Mouse (Mus musculus): ENCODE measurements around the gene H2al1h. TPM values are rescaled to one million over a fixed set of nuclear protein-coding genes. Genes with fewer than 3 reads are reported as not detected.

H2al1h gene
- polyA plus RNA-seq, 1 experiment: not detected

- Histone ChIP-seq H3K27ac (ENCODE audit: insufficient read depth, low read depth, low read length) (no peak overlapping the region), H3K4me1 (ENCODE audit: control insufficient read depth, insufficient read depth, low read length) (no peaks in the 10 kb centered on the region), H3K4me3 (ENCODE audit: insufficient read depth, low read length) (no peak overlapping the region)
- TF ChIP-seq POLR2A (IDR thresholded peaks at IDR 0.05; ENCODE audit: borderline replicate concordance, low read depth, low read length) (no peak), CTCF (IDR thresholded peaks at IDR 0.05; ENCODE audit: low read depth, low read length) (no peak)
Observed at GRCm38 (mm10) chrX:11345762-11346161, 24.5 kb downstream of the H2al1h start.

- H3K4me1 ChIP-seq (ENCODE audit: control insufficient read depth, insufficient read depth, low read length): no peaks in the 10 kb centered on the region
- no peak overlapping the region for H3K4me3 ChIP-seq (ENCODE audit: insufficient read depth, low read length)
- no peak for TF ChIP-seq CTCF (IDR thresholded peaks at IDR 0.05; ENCODE audit: low read depth, low read length)
- no peak for TF ChIP-seq POLR2A (IDR thresholded peaks at IDR 0.05; ENCODE audit: borderline replicate concordance, low read depth, low read length)
- H3K27ac ChIP-seq (ENCODE audit: insufficient read depth, low read depth, low read length): no peak overlapping the region
Observed at GRCm38 (mm10) chrX:11346756-11347155, 25.5 kb downstream of the H2al1h start.

- no peak overlapping the region for H3K27ac ChIP-seq (ENCODE audit: insufficient read depth, low read depth, low read length)
Observed at GRCm38 (mm10) chrX:11360823-11361222, 39.5 kb downstream of the H2al1h start.

GRCm38 (mm10) chrX:11361261-11361660 lies 40.0 kb downstream of the H2al1h start:
- no peaks in the 10 kb centered on the region for H3K4me1 ChIP-seq (ENCODE audit: control insufficient read depth, insufficient read depth, low read length)
- TF ChIP-seq POLR2A (IDR thresholded peaks at IDR 0.05; ENCODE audit: borderline replicate concordance, low read depth, low read length): no peak
- no peak for TF ChIP-seq CTCF (IDR thresholded peaks at IDR 0.05; ENCODE audit: low read depth, low read length)
- no peak overlapping the region for H3K27ac ChIP-seq (ENCODE audit: insufficient read depth, low read depth, low read length)
- no peak overlapping the region for H3K4me3 ChIP-seq (ENCODE audit: insufficient read depth, low read length)

More at GRCm38 (mm10) chrX:11360823-11361222, 39.5 kb downstream of the H2al1h start:
- TF ChIP-seq POLR2A (IDR thresholded peaks at IDR 0.05; ENCODE audit: borderline replicate concordance, low read depth, low read length): no peak
- TF ChIP-seq CTCF (IDR thresholded peaks at IDR 0.05; ENCODE audit: low read depth, low read length): no peak
- Histone ChIP-seq H3K4me3 (ENCODE audit: insufficient read depth, low read length) (no peak overlapping the region), H3K4me1 (ENCODE audit: control insufficient read depth, insufficient read depth, low read length) (no peaks in the 10 kb centered on the region)

GRCm38 (mm10) chrX:11363890-11364289 lies 42.6 kb downstream of the H2al1h start:
- H3K4me3 ChIP-seq (ENCODE audit: insufficient read depth, low read length): no peak overlapping the region
- TF ChIP-seq POLR2A (IDR thresholded peaks at IDR 0.05; ENCODE audit: borderline replicate concordance, low read depth, low read length) (no peak), CTCF (IDR thresholded peaks at IDR 0.05; ENCODE audit: low read depth, low read length) (no peak)
- no peak overlapping the region for H3K27ac ChIP-seq (ENCODE audit: insufficient read depth, low read depth, low read length)
- no peaks in the 10 kb centered on the region for H3K4me1 ChIP-seq (ENCODE audit: control insufficient read depth, insufficient read depth, low read length)

GRCm38 (mm10) chrX:11365151-11365550 lies 43.9 kb downstream of the H2al1h start:
- Histone ChIP-seq H3K4me1 (ENCODE audit: control insufficient read depth, insufficient read depth, low read length) (no peaks in the 10 kb centered on the region), H3K4me3 (ENCODE audit: insufficient read depth, low read length) (no peak overlapping the region), H3K27ac (ENCODE audit: insufficient read depth, low read depth, low read length) (no peak overlapping the region)
- TF ChIP-seq POLR2A (IDR thresholded peaks at IDR 0.05; ENCODE audit: borderline replicate concordance, low read depth, low read length) (no peak), CTCF (IDR thresholded peaks at IDR 0.05; ENCODE audit: low read depth, low read length) (no peak)

Other genes starting within 250 kb of the H2al1h start
- not detected in 2 replicates for gene H2al1a, start 22.2 kb upstream of the H2al1h start, polyA plus RNA-seq (2012; ENCODE audit: insufficient read depth, insufficient read length, missing spikeins)
- not detected in 2 replicates for gene H2al1b, start 19.1 kb upstream of the H2al1h start, polyA plus RNA-seq (2012; ENCODE audit: insufficient read depth, insufficient read length, missing spikeins)
- gene H2al1c, start 15.8 kb upstream of the H2al1h start, polyA plus RNA-seq (2012; ENCODE audit: insufficient read depth, insufficient read length, missing spikeins): not detected in 2 replicates
- not detected in 2 replicates for gene H2al1d, start 12.7 kb upstream of the H2al1h start, polyA plus RNA-seq (2012; ENCODE audit: insufficient read depth, insufficient read length, missing spikeins)
- gene H2al1e, start 9.6 kb upstream of the H2al1h start, polyA plus RNA-seq (2012; ENCODE audit: insufficient read depth, insufficient read length, missing spikeins): not detected in 2 replicates
- not detected in 2 replicates for gene H2al1f, start 6.3 kb upstream of the H2al1h start, polyA plus RNA-seq (2012; ENCODE audit: insufficient read depth, insufficient read length, missing spikeins)
- not detected in 2 replicates for gene H2al1g, start 3.2 kb upstream of the H2al1h start, polyA plus RNA-seq (2012; ENCODE audit: insufficient read depth, insufficient read length, missing spikeins)
- gene H2al1i, start 3.2 kb downstream of the H2al1h start, polyA plus RNA-seq (2012; ENCODE audit: insufficient read depth, insufficient read length, missing spikeins): not detected in 2 replicates
- gene H2al1j, start 6.3 kb downstream of the H2al1h start, polyA plus RNA-seq (2012; ENCODE audit: insufficient read depth, insufficient read length, missing spikeins): not detected in 2 replicates

All from bone marrow macrophage, adult 2 months (primary cell).